Mouse (Mus musculus) intestine, embryonic 16.5 days (tissue): Measurements from ENCODE around the gene Gkn1. TPM values are rescaled to one million over a fixed set of nuclear protein-coding genes. Genes with fewer than 3 reads are reported as not detected.

Source experiments
- ATAC-seq: fragments of 200-750 bp; cut with Nextera tagmentation; 2 replicates; pipeline ENCODE4 v1.8.0; 2017; ENCODE audit warnings: moderate TSS enrichment, moderate library complexity
- H3K27ac ChIP-seq: fragments of 300-500 bp; sonication (generic); 2 replicates; pipeline ENCODE4 v1.5.1; 2014; ENCODE audit warnings: mild to moderate bottlenecking, low read length
- H3K27me3 ChIP-seq: fragments of 300-500 bp; sonication (generic); replicated peaks from 2 replicates; pipeline ENCODE4 v1.6.1; 2014; ENCODE audit warnings: low read length, control low read depth, mixed read lengths; ENCODE audit not compliant: control insufficient read depth, insufficient read depth
- H3K36me3 ChIP-seq: fragments of 300-500 bp; sonication (generic); 2 replicates; pipeline ENCODE4 v1.6.1; 2014; ENCODE audit warnings: low read length, control low read depth; ENCODE audit not compliant: control insufficient read depth, insufficient read depth
- H3K4me1 ChIP-seq: fragments of 300-500 bp; sonication (generic); 2 replicates; pipeline ENCODE4 v1.6.1; 2014; ENCODE audit warnings: low read length, control low read depth, mixed read lengths; ENCODE audit not compliant: control insufficient read depth, insufficient read depth
- H3K4me2 ChIP-seq: fragments of 300-500 bp; sonication (generic); 2 replicates; pipeline ENCODE4 v1.6.1; 2014; ENCODE audit warnings: low read depth, low read length, control low read depth
- H3K4me3 ChIP-seq: fragments of 300-500 bp; sonication (generic); 2 replicates; pipeline ENCODE4 v1.5.1; 2014; ENCODE audit warnings: mild to moderate bottlenecking, low read length
- H3K9ac ChIP-seq: fragments of 300-500 bp; sonication (generic); 2 replicates; pipeline ENCODE4 v1.6.1; 2014; ENCODE audit warnings: low read depth, low read length
- H3K9me3 ChIP-seq: fragments of 300-500 bp; sonication (generic); 2 replicates; pipeline ENCODE4 v1.6.1; 2016; ENCODE audit warnings: low read length, control low read depth; ENCODE audit not compliant: control insufficient read depth
- WGBS: fragments of 180-500 bp; shearing (Covaris S2); extraction: QIAGEN DNeasy Blood & Tissue Kit; methylation state at CpG from one replicate; pipeline ENCODE4 v1.1.7; 2014; 5-methylcytosine and 5-hydroxymethylcytosine counted together
- polyA plus RNA-seq: library from polyadenylated mRNA; unstranded; fragments of >200 nt; fragmentation: Nextera tagmentation; extraction: Ambion mirVana; gene quantifications from 2 replicates; pipeline ENCODE4 v1.2.1, GENCODE M21; 2015

Gkn1 gene
- polyA plus RNA-seq, 1 experiment from 2014 or later = not detected

DNA sequence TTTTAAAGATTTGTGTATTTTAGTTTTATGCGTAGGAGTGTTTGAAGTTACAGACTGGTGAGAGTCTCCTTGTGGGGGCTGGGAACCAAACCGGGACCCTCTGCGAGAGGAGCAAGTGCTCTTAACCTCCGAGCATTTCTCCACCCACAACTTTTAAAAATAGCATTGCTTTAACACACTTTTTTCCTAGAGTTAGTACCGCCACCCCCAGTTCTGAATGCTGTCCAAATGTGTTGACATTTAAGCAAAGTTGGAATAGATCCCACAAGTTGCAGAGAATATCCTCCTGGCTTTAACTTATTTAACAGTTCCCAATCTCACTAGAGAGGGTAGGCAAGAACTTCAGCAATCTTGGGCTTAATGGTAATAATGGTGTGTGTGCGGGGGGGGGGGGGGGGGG, 34.0 kb upstream of the Gkn1 start:
- H3K36me3 ChIP-seq = no peaks in the 10 kb centered on the region
- H3K27me3 ChIP-seq = peaks cover 6% of the 10 kb centered on the region; the same call in 1 of the 2 replicates
- no peak overlapping the region for H3K4me3 ChIP-seq
- no peak overlapping the region for H3K27ac ChIP-seq
- ATAC-seq = no peak
- no peaks in the 10 kb centered on the region for H3K9me3 ChIP-seq
- H3K4me1 ChIP-seq = peaks cover 12% of the 10 kb centered on the region; the same call in 1 of the 2 replicates
- WGBS = 44% methylated on average over 5 of the region's 6 CpGs
- H3K4me2 ChIP-seq = no peak overlapping the region
- no peak overlapping the region for H3K9ac ChIP-seq

DNA sequence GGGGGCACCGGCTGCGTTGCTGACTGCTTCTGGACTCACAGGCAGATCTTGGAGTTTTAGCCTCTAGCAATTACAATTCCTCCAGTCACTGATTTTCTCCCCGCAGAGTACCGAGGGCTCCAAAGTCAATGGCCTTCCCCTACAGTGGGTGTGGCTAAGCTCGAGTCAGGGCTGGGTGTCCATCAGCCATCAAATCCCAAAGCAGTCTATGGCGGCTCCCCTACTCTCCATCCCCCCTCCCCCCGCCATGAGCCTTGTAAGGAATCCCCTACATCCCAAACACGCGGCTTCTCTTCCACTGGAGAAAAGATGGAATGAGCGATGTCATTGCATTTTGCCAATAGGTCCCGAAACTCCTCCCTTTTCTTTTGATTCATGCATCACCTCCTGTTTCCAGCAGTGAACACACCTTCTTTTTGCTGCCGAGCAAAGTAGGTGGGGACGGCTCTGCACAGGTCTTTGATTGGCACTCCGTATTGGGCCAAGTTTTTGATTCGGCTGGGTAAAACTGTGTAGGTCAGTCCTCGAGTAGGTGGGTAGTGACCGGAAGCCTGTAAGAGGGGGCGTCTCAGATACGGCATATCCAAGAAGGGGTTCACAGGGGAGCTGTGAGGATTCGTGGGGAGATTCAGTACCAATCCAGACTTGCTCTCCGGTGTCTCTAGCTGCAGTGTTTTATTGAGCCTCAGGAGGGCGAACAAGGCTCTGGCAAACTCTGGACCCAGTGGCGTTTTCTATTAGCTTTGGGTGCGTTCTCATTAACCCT, 33.4 kb upstream of the Gkn1 start:
- no peak overlapping the region for H3K27ac ChIP-seq
- 9% methylated on average over 24 of the region's 24 CpGs for WGBS
- H3K36me3 ChIP-seq = no peaks in the 10 kb centered on the region
- H3K4me3 ChIP-seq = peak overlapping the region; percentile 27
- peak; percentile 34; the same call in 1 of the 2 replicates for ATAC-seq
- 0 out of 2 replicates have a peak overlapping the region, but pooled peaks have one; percentile 12 for H3K9ac ChIP-seq
- peaks cover 6% of the 10 kb centered on the region; the same call in 1 of the 2 replicates for H3K27me3 ChIP-seq
- H3K9me3 ChIP-seq = no peaks in the 10 kb centered on the region
- peak overlapping the region; percentile 53 for H3K4me2 ChIP-seq
- peaks cover 9% of the 10 kb centered on the region; the same call in 1 of the 2 replicates for H3K4me1 ChIP-seq

GRCm38 (mm10) chr6:87373057-87373456, 22.3 kb upstream of the Gkn1 start, which contains the start of gene Gkn2:
TSS of gene Gkn2 (plus strand) at chr6:87373357.
- no peak within 1 kb of the TSS for H3K4me3 ChIP-seq
- no peaks in the 10 kb centered on the region for H3K9me3 ChIP-seq
- no peak for ATAC-seq
- H3K27ac ChIP-seq = no peak within 1 kb of the TSS
- H3K36me3 ChIP-seq = no peaks in the 10 kb centered on the region
- no peak within 1 kb of the TSS for H3K9ac ChIP-seq
- no peaks in the 10 kb centered on the region for H3K27me3 ChIP-seq
- H3K4me2 ChIP-seq = no peak within 1 kb of the TSS
- H3K4me1 ChIP-seq = no peaks in the 10 kb centered on the region
- WGBS = 72% methylated on average over 9 of the region's 9 CpGs

GRCm38 (mm10) chr6:87369223-87369622, 18.5 kb upstream of the Gkn1 start:
- no peaks in the 10 kb centered on the region for H3K9me3 ChIP-seq
- no peak overlapping the region for H3K27ac ChIP-seq
- no peak overlapping the region for H3K4me2 ChIP-seq
- no peak for ATAC-seq
- 66% methylated on average over 5 of the region's 5 CpGs for WGBS
- H3K4me3 ChIP-seq = no peak overlapping the region
- H3K27me3 ChIP-seq = no peaks in the 10 kb centered on the region
- H3K4me1 ChIP-seq = no peaks in the 10 kb centered on the region
- H3K36me3 ChIP-seq = no peaks in the 10 kb centered on the region
- H3K9ac ChIP-seq = no peak overlapping the region

DNA sequence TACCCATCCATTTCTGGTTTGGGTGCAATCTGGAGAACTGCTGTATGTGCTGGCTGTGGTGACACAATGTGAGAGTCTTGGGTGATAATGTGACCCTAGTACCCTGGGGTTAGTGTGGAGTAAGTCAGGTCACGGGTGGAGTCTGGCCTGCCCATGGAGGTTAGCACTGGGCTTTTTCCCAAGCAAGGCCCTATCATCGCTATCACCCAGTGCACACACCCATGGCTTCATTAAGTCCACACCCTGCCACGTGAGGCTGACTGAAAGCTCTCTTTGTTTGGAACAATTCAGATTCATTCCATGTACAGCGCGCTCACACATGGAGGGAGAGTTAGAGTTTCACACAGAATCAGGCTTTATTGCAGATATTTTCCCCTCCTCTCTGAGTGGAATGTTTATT, 3.7 kb upstream of the Gkn1 start:
- no peak overlapping the region for H3K4me2 ChIP-seq
- ATAC-seq = peak; percentile 95
- no peaks in the 10 kb centered on the region for H3K36me3 ChIP-seq
- 52% methylated on average over 5 of the region's 5 CpGs for WGBS
- H3K4me1 ChIP-seq = peaks cover 8% of the 10 kb centered on the region
- H3K4me3 ChIP-seq = no peak overlapping the region
- H3K9me3 ChIP-seq = no peaks in the 10 kb centered on the region
- no peaks in the 10 kb centered on the region for H3K27me3 ChIP-seq
- no peak overlapping the region for H3K27ac ChIP-seq
- H3K9ac ChIP-seq = no peak overlapping the region

GRCm38 (mm10) chr6:87335935-87336295, 14.8 kb downstream of the Gkn1 start:
- 25% methylated on average over 6 of the region's 6 CpGs for WGBS
- H3K4me1 ChIP-seq = 0 out of 2 replicates have a peak, but pooled peaks cover 2% of the 10 kb centered on the region
- no peaks in the 10 kb centered on the region for H3K36me3 ChIP-seq
- peak overlapping the region; percentile 87 for H3K4me2 ChIP-seq
- no peak overlapping the region for H3K9ac ChIP-seq
- no peaks in the 10 kb centered on the region for H3K9me3 ChIP-seq
- H3K27ac ChIP-seq = no peak overlapping the region
- no peak; the same call in 1 of the 2 replicates for ATAC-seq
- 0 out of 2 replicates have a peak overlapping the region, but pooled peaks have one; percentile 75 for H3K4me3 ChIP-seq
- peaks cover 4% of the 10 kb centered on the region; the same call in 1 of the 2 replicates for H3K27me3 ChIP-seq

DNA sequence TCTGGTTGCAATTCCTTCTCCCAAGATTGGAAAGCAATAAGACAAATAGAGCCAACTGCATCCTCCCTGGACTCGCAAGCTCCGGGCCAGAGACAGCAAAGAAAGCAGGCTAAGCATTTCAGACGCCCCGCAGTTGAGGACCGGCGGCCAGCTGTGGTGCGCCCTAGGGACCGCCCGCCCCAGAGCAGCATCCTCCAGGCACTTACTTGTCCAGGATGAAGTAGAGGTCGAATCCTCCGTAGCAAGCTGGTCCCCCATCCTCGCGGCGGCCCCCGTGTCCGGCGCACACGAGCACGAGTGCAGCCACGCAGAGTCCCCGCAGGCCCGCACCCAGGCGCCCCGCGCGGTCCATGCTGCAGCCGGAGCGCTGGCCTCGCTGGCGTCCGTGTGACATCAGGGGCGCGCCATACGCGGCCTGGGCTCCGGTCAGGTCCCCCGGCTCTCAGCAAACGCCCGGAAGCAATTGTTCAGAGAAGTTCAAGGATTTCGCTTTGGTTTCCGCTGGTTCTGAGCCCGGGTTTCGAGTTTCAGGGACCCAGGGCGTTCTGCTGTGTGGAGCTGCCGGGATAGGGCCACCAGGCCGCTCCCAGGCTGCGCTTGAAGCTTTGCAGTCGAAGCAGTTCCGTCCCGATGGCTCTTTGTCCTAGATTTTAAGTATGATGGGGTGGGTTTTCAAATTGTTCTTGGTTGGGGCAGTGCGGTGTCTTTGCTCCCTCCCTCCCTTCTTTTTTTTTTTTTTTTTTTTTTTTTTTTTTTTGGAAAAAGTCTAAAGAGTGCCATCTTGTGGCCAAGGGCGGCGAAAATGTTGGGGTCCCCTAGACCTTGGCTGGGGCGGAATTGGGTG, 15.4 kb downstream of the Gkn1 start, which contains the start of gene Antxr1:
Gene Antxr1, minus strand, starts transcription at position 731 of the 844 bp plus-strand sequence.
- Histone ChIP-seq H3K9me3 (no peaks in the 10 kb centered on the region), H3K4me1 (0 out of 2 replicates have a peak, but pooled peaks cover 2% of the 10 kb centered on the region), H3K36me3 (no peaks in the 10 kb centered on the region), H3K9ac (peak within 1 kb of the TSS; percentile 84), H3K4me2 (peak within 1 kb of the TSS; percentile 87), H3K4me3 (peak within 1 kb of the TSS; percentile 75), H3K27me3 (peaks cover 4% of the 10 kb centered on the region; the same call in 1 of the 2 replicates), H3K27ac (peak within 1 kb of the TSS; percentile 94)
- ATAC-seq = peak; percentile 76
- under 1% methylated on average over 54 of the region's 54 CpGs for WGBS

DNA sequence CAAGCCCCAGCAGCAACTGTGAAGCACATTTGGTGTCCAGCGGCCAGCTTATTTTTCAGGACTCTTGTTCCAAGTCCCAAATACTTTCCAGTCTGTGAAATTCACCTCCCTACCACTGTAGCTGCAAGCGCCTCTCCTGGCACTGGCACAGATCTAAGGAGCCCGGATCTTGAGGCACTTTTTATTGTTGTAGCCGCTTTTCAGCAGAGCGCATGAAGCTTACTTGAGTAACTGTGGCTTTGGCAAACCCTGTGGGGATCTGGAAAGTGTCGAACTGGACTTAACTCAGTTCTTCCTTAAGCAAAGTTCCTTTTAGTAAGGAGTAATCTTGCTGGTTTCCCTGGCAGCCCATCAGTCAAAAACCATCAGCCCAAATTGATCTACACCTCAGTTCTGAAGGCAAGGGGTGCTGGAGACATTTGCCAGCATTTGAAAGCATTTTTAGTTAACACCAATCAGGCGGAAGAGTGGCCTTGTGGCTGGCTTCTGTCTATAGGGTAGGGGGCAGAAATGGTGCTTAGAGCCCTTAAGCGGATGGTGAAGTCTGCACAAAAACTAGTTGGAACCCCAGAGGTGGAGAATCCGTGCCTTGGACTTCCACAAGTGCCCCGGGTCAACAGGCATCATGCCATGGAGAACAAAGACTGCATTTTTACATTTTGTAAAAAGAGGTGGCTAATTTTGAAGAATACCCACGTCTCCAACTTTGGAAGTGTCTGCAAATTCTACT, 16.2 kb downstream of the Gkn1 start:
- no peak for ATAC-seq
- WGBS = 26% methylated on average over 11 of the region's 11 CpGs
- H3K4me1 ChIP-seq = 0 out of 2 replicates have a peak, but pooled peaks cover 2% of the 10 kb centered on the region

More for the DNA sequence above, 16.2 kb downstream of the Gkn1 start:
- Histone ChIP-seq H3K36me3 (no peaks in the 10 kb centered on the region), H3K4me3 (peak overlapping the region; percentile 75), H3K9ac (peak overlapping the region; percentile 84), H3K27ac (peak overlapping the region; percentile 94), H3K4me2 (peak overlapping the region; percentile 87), H3K9me3 (no peaks in the 10 kb centered on the region), H3K27me3 (peaks cover 4% of the 10 kb centered on the region; the same call in 1 of the 2 replicates)
